Mouse (Mus musculus): ENCODE measurements around the gene Apbb1ip.

DNA sequence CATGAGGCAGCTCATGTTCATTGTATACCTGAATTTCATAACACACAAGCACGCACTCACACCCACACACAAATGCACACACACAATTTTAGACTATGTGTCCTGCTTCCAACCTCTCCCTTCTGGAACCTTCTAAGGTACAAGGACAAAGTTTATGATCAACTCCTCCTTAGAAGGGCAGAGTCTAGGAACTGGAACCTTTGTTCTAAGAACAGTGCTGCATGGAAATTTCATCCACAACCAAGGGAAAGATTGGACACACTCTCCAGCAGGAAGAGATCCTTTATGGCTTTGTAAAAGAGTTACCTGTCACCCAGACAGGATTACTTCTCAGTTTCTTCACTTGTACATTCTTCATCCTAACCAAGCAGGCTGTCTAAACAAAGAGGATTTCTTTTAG is 99.3 kb downstream of the Apbb1ip start:
- TF ChIP-seq POLR2A (IDR thresholded peaks at IDR 0.05; ENCODE audit: low read depth, low read length), result no peak
- no peak for TF ChIP-seq CTCF (IDR thresholded peaks at IDR 0.05; ENCODE audit: extremely low read depth, insufficient read length, insufficient replicate concordance, low read depth, low read length)

Data from small intestine, adult 2 months (tissue).